Comparison of ENCODE assay signal across 21 mouse cellular contexts in genomic region chr4:76422113-76422512, GRCm38 (mm10).
DNase-seq lines count a peak whose midpoint lies in the region; ATAC-seq and TF ChIP-seq lines count a peak whose summit lies in the region.
"Had no signal": no experiment of that assay in that cellular context is flagged by ENCODE, and none has a peak within 500 bp of the region (broad histone marks: within the 10 kb centered on the region; RNA-seq: fewer than 3 reads in every experiment).

No protein-coding gene starts in this region.

- no peak overlapping the region for H3K9ac ChIP-seq in liver, adult 2 months (ENCODE audit: low read depth, low read length)
- no peak overlapping the region for H3K9ac ChIP-seq in liver, embryonic 11.5 days (ENCODE audit: low read depth, low read length)

- DNase-seq in kidney, adult 2 months, result peak; percentile 52
- no peak for DNase-seq in kidney, postnatal 14 days
- peak; percentile 61 for DNase-seq in kidney, adult 9 months
- no peak for DNase-seq in kidney, postnatal 10 days
- DNase-seq in liver, adult 2 months (ENCODE audit: extremely low read depth, low read depth, low spot score), result peak; percentile 62
- no peak for DNase-seq in liver, embryonic 11.5 days (ENCODE audit: low spot score)
- DNase-seq: adrenal gland, adult 2 months; adrenal gland, adult 8-10 months; adrenal gland, postnatal 10 days; adrenal gland, postnatal 14 days; adrenal gland, postnatal 25 days; adrenal gland, postnatal 36 days; B cell, adult 2 months; cerebellum, adult 11 months; cerebellum, adult 11-12 months; cerebellum, adult 18-20 months had no signal

- H3K27me3 ChIP-seq in kidney, adult 2 months (replicated peaks; ENCODE audit: control insufficient read depth, insufficient read depth, low read length), result no peaks in the 10 kb centered on the region
- no peaks in the 10 kb centered on the region for H3K27me3 ChIP-seq in liver, adult 2 months (ENCODE audit: control insufficient read depth, insufficient read depth, low read length)
- H3K27me3 ChIP-seq in liver, embryonic 11.5 days (replicated peaks; ENCODE audit: control insufficient read depth, insufficient read depth, low read length), result no peaks in the 10 kb centered on the region
- H3K27me3 ChIP-seq: CH12.LX, Patski had no signal

- no peak overlapping the region for H3K4me2 ChIP-seq in liver, embryonic 11.5 days

- peaks cover 32% of the 10 kb centered on the region for H3K4me1 ChIP-seq in kidney, adult 2 months (ENCODE audit: control insufficient read depth, insufficient read depth, low read length)
- peaks cover 8% of the 10 kb centered on the region for H3K4me1 ChIP-seq in liver, adult 2 months (ENCODE audit: control insufficient read depth, insufficient read depth, low read length)
- H3K4me1 ChIP-seq in liver, embryonic 11.5 days (replicated peaks; ENCODE audit: control insufficient read depth, insufficient read depth, low read length), result no peaks in the 10 kb centered on the region

- no peaks in the 10 kb centered on the region for H3K36me3 ChIP-seq in kidney, adult 2 months (ENCODE audit: control insufficient read depth, insufficient read depth, low read length)
- no peaks in the 10 kb centered on the region for H3K36me3 ChIP-seq in liver, adult 2 months (ENCODE audit: control insufficient read depth, insufficient read depth, low read length)
- H3K36me3 ChIP-seq in liver, embryonic 11.5 days (ENCODE audit: control insufficient read depth, insufficient read depth, low read length), result no peaks in the 10 kb centered on the region
- H3K36me3 ChIP-seq: G1E had no signal

- no peak for ATAC-seq in liver, embryonic 11.5 days (replicated peaks; ENCODE audit: low FRiP score)
- ATAC-seq: activated CD4-positive, CD25-positive, alpha-beta regulatory T cell, adult 4 months; CD4-positive, CD25-positive, alpha-beta regulatory T cell, adult 4 months; Patski had no signal

- 69% methylated on average over 4 of the region's 4 CpGs for WGBS in kidney, adult 2 months
- WGBS in liver, adult 2 months, result 76% methylated on average over 4 of the region's 4 CpGs
- 80% methylated on average over 4 of the region's 4 CpGs for WGBS in liver, embryonic 11.5 days

- H3K27ac ChIP-seq in kidney, adult 2 months (ENCODE audit: insufficient read depth, low read depth, low read length), result no peak overlapping the region
- H3K27ac ChIP-seq in liver, adult 2 months (replicated peaks; ENCODE audit: insufficient read depth, low read depth, low read length), result no peak overlapping the region
- H3K27ac ChIP-seq in liver, embryonic 11.5 days (ENCODE audit: low read depth, low read length), result no peak overlapping the region

- no peak overlapping the region for H3K4me3 ChIP-seq in kidney, adult 2 months (ENCODE audit: insufficient read depth, low read depth, low read length)
- no peak overlapping the region for H3K4me3 ChIP-seq in liver, adult 2 months (ENCODE audit: insufficient read depth, low read depth, low read length)
- no peak overlapping the region for H3K4me3 ChIP-seq in liver, embryonic 11.5 days (ENCODE audit: low read depth, low read length)

- no peaks in the 10 kb centered on the region for H3K9me3 ChIP-seq in liver, embryonic 11.5 days (ENCODE audit: control insufficient read depth, low read length)
- H3K9me3 ChIP-seq: G1E had no signal

- H3K79me2 ChIP-seq in liver, adult 2 months (ENCODE audit: control insufficient read depth, insufficient read depth, low read length), result peaks cover 6% of the 10 kb centered on the region; the same call in 1 of the 2 replicates

- no peak for TF ChIP-seq POLR2A in kidney, adult 2 months (IDR thresholded peaks at IDR 0.05; ENCODE audit: low read depth, low read length)
- TF ChIP-seq POLR2A in liver, adult 2 months (IDR thresholded peaks at IDR 0.05; ENCODE audit: extremely low read depth, insufficient read depth, low read length), result no peak

- TF ChIP-seq CTCF in kidney, adult 2 months (conservative IDR thresholded peaks at IDR 0.05; ENCODE audit: insufficient read depth, insufficient read length, low read depth, low read length), result no peak
- no peak for TF ChIP-seq CTCF in liver, adult 2 months (IDR thresholded peaks at IDR 0.05; ENCODE audit: low read depth, low read length)

Comparison
In these comparisons a context has a peak if more than half of its experiments do, and no peak if none do; other contexts are left out.
1. DNase-seq: peak in kidney, adult 2 months (single experiment), kidney, adult 9 months (single experiment) and liver, adult 2 months (single experiment); none in kidney, postnatal 14 days (single experiment), kidney, postnatal 10 days (single experiment) and liver, embryonic 11.5 days (single experiment).